Mouse (Mus musculus): ENCODE data around the gene Vmn1r208.
"Not testable (repeated sequence)": the region's sequence is repeated elsewhere in the genome, so short reads cannot be mapped to it uniquely, and the experiment has no call there.

Gene Vmn1r208

DNA sequence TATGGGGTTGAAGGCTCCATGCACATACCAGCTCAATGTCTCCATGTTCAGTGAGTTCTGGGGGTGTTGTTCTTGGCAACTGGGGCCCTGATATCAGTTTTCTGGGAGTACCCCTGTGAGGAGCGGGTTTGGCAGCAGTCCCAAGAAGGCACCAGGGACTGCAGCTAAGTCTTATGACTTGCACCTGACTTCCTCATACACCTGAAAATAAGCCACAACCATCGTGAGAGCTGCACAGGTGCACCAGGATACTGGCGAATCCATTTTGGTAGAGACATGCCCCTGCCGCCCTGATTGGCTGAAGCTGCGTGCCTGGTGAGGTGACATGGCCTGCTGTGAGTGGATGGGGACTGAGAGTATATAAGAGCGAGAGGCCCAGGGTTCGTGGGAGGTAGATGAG lies at the start of gene Vmn1r208:
Gene Vmn1r208, minus strand, starts transcription at position 101 of the 400 bp plus-strand sequence.
- not testable (repeated sequence) for DNase-seq (ENCODE audit: low spot score)

DNA sequence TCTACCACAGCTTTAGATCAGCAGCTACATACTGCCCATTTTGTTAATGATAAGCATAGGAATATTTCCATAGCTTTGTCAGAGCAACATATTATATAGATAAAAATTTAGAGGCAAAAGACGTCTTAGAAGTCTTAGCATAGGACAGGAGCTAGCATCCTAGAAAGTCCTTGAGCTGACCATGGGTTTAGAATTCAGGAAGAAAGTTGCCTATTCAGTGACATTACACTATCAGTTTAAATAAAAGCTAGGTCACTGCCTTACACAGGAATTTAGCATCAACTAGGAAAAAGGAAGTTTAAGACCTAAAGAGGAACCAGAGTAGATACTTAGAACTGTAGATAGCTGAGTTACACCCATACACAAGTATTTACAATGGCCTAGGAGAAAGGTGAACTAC lies 44.4 kb upstream of the Vmn1r208 start:
- DNase-seq (ENCODE audit: low spot score): not testable (repeated sequence)

DNA sequence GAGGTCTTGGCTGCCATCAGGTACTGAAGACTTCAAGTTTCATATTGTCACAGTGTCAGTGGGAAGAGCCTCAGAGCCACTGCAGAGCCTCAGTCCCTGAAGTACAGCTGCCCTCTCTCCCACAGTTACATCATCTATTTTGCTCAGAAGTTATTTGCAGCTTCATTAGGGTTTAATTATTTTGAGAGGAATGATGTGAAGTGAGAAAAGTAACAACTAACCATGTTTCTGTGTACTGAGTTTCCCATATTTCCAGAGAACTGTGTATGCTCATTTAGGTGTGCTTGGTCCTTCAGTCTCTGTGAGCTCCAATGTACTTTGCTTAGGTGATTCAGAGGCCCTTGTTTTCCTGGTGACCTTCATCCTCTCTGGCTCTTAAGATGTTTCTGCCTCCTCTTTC lies 32.4 kb upstream of the Vmn1r208 start, which contains the start of gene Vmn1r209:
Gene Vmn1r209, minus strand, starts transcription at position 101 of the 400 bp plus-strand sequence.
- not testable (repeated sequence) for DNase-seq (ENCODE audit: low spot score)

DNA sequence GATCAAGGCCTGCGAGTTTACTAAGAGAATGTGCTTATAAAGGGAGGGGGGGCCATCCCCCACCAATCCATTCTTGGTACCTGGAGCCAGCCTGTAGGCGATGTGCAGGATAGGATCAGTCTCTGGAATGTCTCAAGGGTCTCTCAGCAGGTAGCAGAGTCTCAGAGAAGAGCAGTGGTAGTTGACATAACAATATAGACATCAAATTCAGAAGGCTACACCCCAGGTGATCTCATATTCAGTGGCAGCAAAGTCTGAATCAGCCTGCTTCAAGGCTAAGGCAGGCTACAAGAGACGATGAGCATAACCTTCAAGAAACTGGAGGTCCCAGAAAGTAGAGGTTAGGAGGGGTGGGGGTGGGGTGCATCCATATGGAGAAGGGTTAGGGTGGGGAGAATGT lies 10.9 kb upstream of the Vmn1r208 start:
- not testable (repeated sequence) for DNase-seq (ENCODE audit: low spot score)

DNA sequence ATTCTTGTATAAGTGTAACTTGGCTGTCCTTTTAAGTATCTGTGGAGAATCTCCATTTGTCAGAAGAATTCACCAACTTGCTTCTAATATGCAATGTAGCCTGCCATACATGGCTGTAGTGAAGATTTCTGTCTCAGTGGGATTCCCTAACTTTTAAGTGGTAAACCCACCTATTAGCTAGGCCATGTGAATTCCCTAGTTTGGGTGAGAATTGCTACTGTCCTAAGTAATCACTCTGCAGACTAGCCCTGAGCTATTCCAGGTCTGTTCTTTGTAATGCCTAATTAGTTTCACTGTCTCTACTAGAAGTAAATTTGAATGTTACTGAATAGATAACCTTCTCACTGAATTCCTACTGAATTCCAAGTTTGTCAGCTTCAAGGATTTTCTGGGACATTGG lies 7.0 kb upstream of the Vmn1r208 start:
- not testable (repeated sequence) for DNase-seq (ENCODE audit: low spot score)

DNA sequence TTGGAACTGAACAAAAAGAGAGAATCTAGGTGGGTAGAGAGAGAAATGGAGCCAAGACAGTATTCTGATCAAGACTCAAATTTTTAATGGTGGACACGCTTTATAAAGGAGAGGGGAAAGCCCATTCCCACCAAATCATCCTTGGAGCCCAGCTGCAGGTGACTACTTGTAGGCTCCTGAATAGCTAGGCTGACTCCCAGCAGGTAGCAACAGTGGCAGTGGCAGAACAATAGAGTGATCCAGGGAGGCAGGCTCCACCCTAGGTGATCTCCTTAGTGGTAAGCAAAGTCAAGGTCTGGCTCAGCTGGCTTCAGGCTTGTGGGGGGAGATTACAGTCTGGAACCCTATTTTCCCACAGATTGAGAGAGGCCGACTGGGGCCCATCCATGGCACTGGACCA lies 5.6 kb downstream of the Vmn1r208 start:
- DNase-seq (ENCODE audit: low spot score): not testable (repeated sequence)

DNA sequence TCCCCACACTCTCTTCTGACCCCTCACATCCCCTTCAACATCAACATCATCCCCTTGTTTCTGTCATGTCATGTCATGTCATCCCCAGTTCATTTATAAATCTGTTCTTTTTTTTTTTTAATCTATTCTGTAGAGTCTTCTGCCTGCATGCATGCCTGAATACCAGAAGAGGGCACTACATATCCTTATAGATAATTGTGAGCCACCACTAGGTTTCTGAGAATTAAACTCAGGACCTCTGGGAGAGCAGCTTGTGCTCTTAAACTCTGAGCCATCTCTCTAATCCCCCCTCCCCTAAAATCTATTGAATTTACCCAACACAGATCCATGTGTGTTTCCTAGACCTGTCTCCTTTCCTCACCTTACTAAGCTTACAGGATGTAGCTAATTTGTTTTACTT lies 29.7 kb downstream of the Vmn1r208 start:
- DNase-seq (ENCODE audit: low spot score): peak; percentile 37

DNA sequence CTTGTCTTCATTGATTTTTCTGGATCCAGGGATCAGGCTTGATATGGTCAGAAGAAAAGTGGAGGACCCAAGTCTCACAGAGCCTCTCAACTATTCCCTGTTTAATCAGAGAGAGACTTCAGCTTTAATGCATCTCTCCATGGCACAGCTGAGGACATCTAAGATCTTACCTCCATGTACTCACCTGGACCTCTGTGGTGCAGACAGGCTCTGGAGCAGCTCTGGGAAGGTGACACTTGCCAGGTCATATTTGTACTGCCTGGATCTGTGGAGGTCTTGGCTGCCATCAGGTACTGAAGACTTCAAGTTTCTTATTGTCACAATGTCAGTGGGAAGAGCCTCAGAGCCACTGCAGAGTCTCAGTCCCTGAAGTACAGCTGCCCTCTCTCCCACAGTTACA lies 47.7 kb downstream of the Vmn1r208 start, which contains the start of gene Vmn1r207-ps:
Gene Vmn1r207-ps, minus strand, starts transcription at position 101 of the 400 bp plus-strand sequence.
- not testable (repeated sequence) for DNase-seq (ENCODE audit: low spot score)

All from embryo, embryonic 10.5 days (tissue).